Mouse (Mus musculus) hindbrain, postnatal 0 days (tissue): ENCODE data around the gene Pbld1. TPM values are rescaled to one million over a fixed set of nuclear protein-coding genes. Genes with fewer than 3 reads are reported as not detected.
"Not testable (repeated sequence)": the region's sequence is repeated elsewhere in the genome, so short reads cannot be mapped to it uniquely, and the experiment has no call there.

Experiments
- ATAC-seq: fragments of 200-750 bp; cut with Nextera tagmentation; 2 replicates; pipeline ENCODE4 v1.8.0; 2017; ENCODE audit warnings: mild to moderate bottlenecking, moderate TSS enrichment, moderate library complexity
- DNase-seq: peaks from one replicate; pipeline ENCODE4 v3.0.0-alpha.2; 2015; ENCODE audit warnings: low spot score
- H3K27ac ChIP-seq: fragments of 300-500 bp; sonication (generic); 2 replicates; pipeline ENCODE4 v1.5.1; 2014; ENCODE audit warnings: mild to moderate bottlenecking
- H3K27me3 ChIP-seq: fragments of 300-500 bp; sonication (generic); 2 replicates; pipeline ENCODE4 v1.6.1; 2014; ENCODE audit warnings: low read length, mixed read lengths; ENCODE audit not compliant: insufficient read depth
- H3K36me3 ChIP-seq: fragments of 300-500 bp; sonication (generic); 2 replicates; pipeline ENCODE4 v1.6.1; 2014; ENCODE audit warnings: low read length, mixed read lengths; ENCODE audit not compliant: insufficient read depth
- H3K4me1 ChIP-seq: fragments of 300-500 bp; sonication (generic); 2 replicates; pipeline ENCODE4 v1.6.1; 2014; ENCODE audit warnings: antibody characterized with exemption, low read length, mixed read lengths; ENCODE audit not compliant: insufficient read depth
- H3K4me2 ChIP-seq: fragments of 300-500 bp; sonication (generic); 2 replicates; pipeline ENCODE4 v1.6.1; 2014; ENCODE audit warnings: low read depth, mild to moderate bottlenecking, low read length, moderate library complexity, mixed read lengths
- H3K4me3 ChIP-seq: fragments of 300-500 bp; sonication (generic); 2 replicates; pipeline ENCODE4 v1.5.1; 2014; ENCODE audit warnings: low read length
- H3K9ac ChIP-seq: fragments of 300-500 bp; sonication (generic); replicated peaks from 2 replicates; pipeline ENCODE4 v1.6.1; 2014; ENCODE audit warnings: mild to moderate bottlenecking, low read length, moderate library complexity, mixed read lengths
- H3K9me3 ChIP-seq: fragments of 300-500 bp; sonication (generic); 2 replicates; pipeline ENCODE4 v1.6.1; 2016; ENCODE audit warnings: low read length, mixed read lengths
- CTCF ChIP-seq: IDR thresholded peaks from 2 replicates; pipeline ENCODE4 v1.5.1; 2016; ENCODE audit warnings: antibody characterized with exemption, control low read depth, low read depth
- WGBS: fragments of 180-500 bp; shearing (Covaris S2); extraction: QIAGEN DNeasy Blood & Tissue Kit; methylation state at CpG from one replicate; pipeline ENCODE4 v1.1.7; 2014; 5-methylcytosine and 5-hydroxymethylcytosine counted together
- polyA plus RNA-seq: library from polyadenylated mRNA; unstranded; fragments of >200 nt; fragmentation: Nextera tagmentation; extraction: Ambion mirVana; gene quantifications from 2 replicates; pipeline ENCODE4 v1.2.1, GENCODE M21; 2015
- total RNA-seq: library from RNA; depleted of rRNA; stranded (reverse); fragments of >200 nt; gene quantifications from 2 replicates; pipeline ENCODE4 v1.2.3, GENCODE M21; 2014

Gene Pbld1
- total and polyA plus RNA-seq, 2 experiments from 2014 or later: 0.88 to 18.2 TPM

GRCm38 (mm10) chr10:63053007-63053406 lies 7.0 kb upstream of the Pbld1 start:
- Histone ChIP-seq H3K27ac (no peak overlapping the region), H3K36me3 (no peaks in the 10 kb centered on the region), H3K9ac (no peak overlapping the region), H3K9me3 (no peaks in the 10 kb centered on the region), H3K4me2 (no peak overlapping the region), H3K4me1 (no peaks in the 10 kb centered on the region), H3K4me3 (no peak overlapping the region), H3K27me3 (no peaks in the 10 kb centered on the region)
- WGBS: 59% methylated on average over 6 of the region's 6 CpGs
- ATAC-seq: no peak
- TF ChIP-seq CTCF: no peak
- no peak for DNase-seq

- not testable (repeated sequence) for H3K27me3 ChIP-seq, H3K4me2 ChIP-seq, H3K9me3 ChIP-seq, H3K36me3 ChIP-seq, ATAC-seq, DNase-seq, H3K4me3 ChIP-seq, H3K27ac ChIP-seq, H3K4me1 ChIP-seq, H3K9ac ChIP-seq
- 92% methylated on average over 6 of the region's 6 CpGs for WGBS
Measured at GRCm38 (mm10) chr10:63054071-63054470, 5.9 kb upstream of the Pbld1 start.

GRCm38 (mm10) chr10:63054586-63054985 lies 5.4 kb upstream of the Pbld1 start:
- DNase-seq (no peak), ATAC-seq (no peak)
- Histone ChIP-seq H3K36me3 (no peaks in the 10 kb centered on the region), H3K4me1 (no peaks in the 10 kb centered on the region), H3K9ac (no peak overlapping the region), H3K27me3 (no peaks in the 10 kb centered on the region), H3K27ac (no peak overlapping the region), H3K4me3 (no peak overlapping the region), H3K4me2 (no peak overlapping the region), H3K9me3 (no peaks in the 10 kb centered on the region)
- 80% methylated on average over 2 of the region's 2 CpGs for WGBS
- 0 out of 2 replicates have a peak, but pooled peaks have one; percentile 14 for TF ChIP-seq CTCF

- no peak overlapping the region for H3K9ac ChIP-seq
- no peak overlapping the region for H3K4me2 ChIP-seq
- H3K36me3 ChIP-seq: no peaks in the 10 kb centered on the region
- no peak for DNase-seq
- no peaks in the 10 kb centered on the region for H3K27me3 ChIP-seq
- H3K4me3 ChIP-seq: no peak overlapping the region
- no peaks in the 10 kb centered on the region for H3K4me1 ChIP-seq
- no peak for TF ChIP-seq CTCF
- WGBS: 44% methylated on average over 24 of the region's 24 CpGs
- no peak overlapping the region for H3K27ac ChIP-seq
- ATAC-seq: no peak
- no peaks in the 10 kb centered on the region for H3K9me3 ChIP-seq
Measured at GRCm38 (mm10) chr10:63056966-63057750, 2.8 kb upstream of the Pbld1 start.

- WGBS: 66% methylated on average over 11 of the region's 11 CpGs
- ATAC-seq (no peak), DNase-seq (no peak)
- H3K9ac ChIP-seq: no peak overlapping the region
- no peak overlapping the region for H3K4me2 ChIP-seq
- no peaks in the 10 kb centered on the region for H3K9me3 ChIP-seq
- no peaks in the 10 kb centered on the region for H3K36me3 ChIP-seq
- no peaks in the 10 kb centered on the region for H3K27me3 ChIP-seq
- H3K27ac ChIP-seq: no peak overlapping the region
- H3K4me1 ChIP-seq: no peaks in the 10 kb centered on the region
- no peak overlapping the region for H3K4me3 ChIP-seq
- no peak for TF ChIP-seq CTCF
Measured at GRCm38 (mm10) chr10:63060406-63060805, 444 bp downstream of the Pbld1 start.

GRCm38 (mm10) chr10:63061266-63061665 lies 1.3 kb downstream of the Pbld1 start:
- Histone ChIP-seq H3K27me3 (no peaks in the 10 kb centered on the region), H3K9me3 (no peaks in the 10 kb centered on the region), H3K27ac (no peak overlapping the region), H3K9ac (no peak overlapping the region), H3K4me3 (no peak overlapping the region), H3K4me1 (no peaks in the 10 kb centered on the region), H3K36me3 (no peaks in the 10 kb centered on the region), H3K4me2 (no peak overlapping the region)
- no peak for TF ChIP-seq CTCF
- ATAC-seq (no peak), DNase-seq (no peak)
- WGBS: 67% methylated on average over 12 of the region's 12 CpGs

- no peak overlapping the region for H3K4me3 ChIP-seq
- H3K36me3 ChIP-seq: no peaks in the 10 kb centered on the region
- TF ChIP-seq CTCF: no peak
- DNase-seq: no peak
- H3K4me2 ChIP-seq: no peak overlapping the region
- H3K27me3 ChIP-seq: no peaks in the 10 kb centered on the region
- H3K9ac ChIP-seq: no peak overlapping the region
- no peak overlapping the region for H3K27ac ChIP-seq
- H3K9me3 ChIP-seq: no peaks in the 10 kb centered on the region
- H3K4me1 ChIP-seq: no peaks in the 10 kb centered on the region
- no peak for ATAC-seq
- WGBS: 89% methylated on average over 5 of the region's 5 CpGs
Measured at GRCm38 (mm10) chr10:63062696-63063095, 2.7 kb downstream of the Pbld1 start.
